Mouse (Mus musculus) NIH3T3 (cell line): ENCODE data around the gene Olfr108.

Experiments
- DNase-seq: peaks from one replicate; pipeline ENCODE4 v3.0.0-alpha.2; 2012; ENCODE audit warnings: low read depth

Gene Olfr108

GRCm38 (mm10) chr17:37445180-37445579 is at the start of gene Olfr108:
Gene Olfr108, plus strand, starts transcription at chr17:37445480.
- DNase-seq = no peak

DNA sequence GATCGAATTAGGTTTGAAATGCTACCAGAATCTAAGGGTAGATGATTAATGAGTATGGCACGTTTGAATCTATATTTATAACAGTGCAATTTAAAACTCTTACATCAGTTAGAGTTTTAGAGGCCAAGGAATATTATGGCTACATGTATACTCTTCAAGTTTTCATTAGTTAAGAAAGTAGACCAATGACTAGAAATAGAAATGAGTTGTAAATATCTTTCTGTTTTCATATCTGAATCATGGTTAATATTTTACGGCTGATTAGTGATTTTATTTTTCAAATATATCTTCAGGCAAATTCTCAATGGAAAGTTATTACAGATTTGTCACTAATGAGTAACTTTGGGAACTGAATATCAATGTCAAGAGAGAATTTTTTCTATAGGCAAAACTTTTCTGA is 46.4 kb upstream of the Olfr108 start, which contains the start of gene Olfr107:
Gene Olfr107, plus strand, starts transcription at position 301 of the 400 bp plus-strand sequence.
- DNase-seq = no peak

DNA sequence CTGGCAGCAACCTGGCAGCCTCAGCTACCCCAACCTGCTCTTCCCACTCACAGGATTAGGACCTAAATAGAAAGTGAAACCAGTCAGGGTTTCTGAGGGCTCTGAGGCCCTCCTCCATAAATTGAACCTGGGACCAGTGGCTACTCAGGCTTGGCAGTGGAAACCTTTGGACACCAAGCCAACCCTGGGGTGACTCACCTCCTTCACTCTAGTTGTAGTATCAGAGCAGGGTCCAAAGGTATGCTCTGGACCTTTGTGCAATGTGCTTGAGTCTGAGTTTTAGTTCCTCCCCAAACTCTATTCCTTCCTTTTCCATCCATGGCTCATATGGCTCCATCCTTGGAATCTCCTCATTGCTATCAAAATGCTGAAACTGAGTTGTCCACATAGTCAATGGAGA is 31.9 kb upstream of the Olfr108 start:
- DNase-seq = no peak

GRCm38 (mm10) chr17:37458616-37459015 is 13.3 kb downstream of the Olfr108 start, which contains the start of gene Olfr109:
Gene Olfr109, plus strand, starts transcription at chr17:37458916.
- no peak for DNase-seq

- DNase-seq = no peak
Measured at GRCm38 (mm10) chr17:37483452-37483851, 38.2 kb downstream of the Olfr108 start, which contains the start of gene H2-M2. Gene H2-M2, minus strand, starts transcription at chr17:37483552.

GRCm38 (mm10) chr17:37491930-37492518 is 46.7 kb downstream of the Olfr108 start, which contains the start of gene Olfr110:
Gene Olfr110, plus strand, starts transcription at chr17:37492468.
- no peak for DNase-seq
